Mouse (Mus musculus): ENCODE measurements around the gene Cpsf2. TPM values are rescaled to one million over a fixed set of nuclear protein-coding genes. Genes with fewer than 3 reads are reported as not detected.
"Not testable (repeated sequence)": the region's sequence is repeated elsewhere in the genome, so short reads cannot be mapped to it uniquely, and the experiment has no call there.

Cpsf2 gene
- polyA plus RNA-seq, 1 experiment from 2014 or later = 27.3 TPM

GRCm38 (mm10) chr12:101957942-101958544, 17.7 kb upstream of the Cpsf2 start, which contains the start of gene Atxn3:
Gene Atxn3 (minus strand): TSS chr12:101958246.
- peak within 1 kb of the TSS; percentile 56 for H3K4me2 ChIP-seq (ENCODE audit: low read depth, low read length)
- no peaks in the 10 kb centered on the region for H3K27me3 ChIP-seq (replicated peaks; ENCODE audit: control insufficient read depth, insufficient read depth, low read length)
- peak within 1 kb of the TSS; percentile 80 for H3K4me3 ChIP-seq (ENCODE audit: low read depth, low read length)
- WGBS = under 1% methylated on average over 26 of the region's 54 CpGs
- peak; percentile 98 for ATAC-seq (ENCODE audit: low read depth)
- DNase-seq (ENCODE audit: low spot score) = peak; percentile 98
- H3K4me1 ChIP-seq (ENCODE audit: control insufficient read depth, insufficient read depth, low read length) = peaks cover 9% of the 10 kb centered on the region
- peak within 1 kb of the TSS; percentile 80; the same call in 1 of the 2 replicates for H3K27ac ChIP-seq (replicated peaks; ENCODE audit: low read depth, low read length)
- H3K36me3 ChIP-seq (ENCODE audit: control insufficient read depth, insufficient read depth, low read length) = no peaks in the 10 kb centered on the region
- no peaks in the 10 kb centered on the region for H3K9me3 ChIP-seq (ENCODE audit: control insufficient read depth, low read length)
- peak within 1 kb of the TSS; percentile 80 for H3K9ac ChIP-seq (ENCODE audit: low read depth, low read length)

- Histone ChIP-seq H3K36me3 (ENCODE audit: control insufficient read depth, insufficient read depth, low read length) (no peaks in the 10 kb centered on the region), H3K4me1 (ENCODE audit: control insufficient read depth, insufficient read depth, low read length) (peaks cover 9% of the 10 kb centered on the region), H3K4me3 (ENCODE audit: low read depth, low read length) (peak overlapping the region; percentile 80), H3K27ac (replicated peaks; ENCODE audit: low read depth, low read length) (no peak overlapping the region), H3K9me3 (ENCODE audit: control insufficient read depth, low read length) (no peaks in the 10 kb centered on the region), H3K4me2 (ENCODE audit: low read depth, low read length) (peak overlapping the region; percentile 56), H3K27me3 (replicated peaks; ENCODE audit: control insufficient read depth, insufficient read depth, low read length) (no peaks in the 10 kb centered on the region), H3K9ac (ENCODE audit: low read depth, low read length) (peak overlapping the region; percentile 32; the same call in 1 of the 2 replicates)
- ATAC-seq (ENCODE audit: low read depth) = no peak
- WGBS = 56% methylated on average over 9 of the region's 9 CpGs
- no peak for DNase-seq (ENCODE audit: low spot score)
Observed at GRCm38 (mm10) chr12:101958556-101958955, 17.2 kb upstream of the Cpsf2 start.

DNA sequence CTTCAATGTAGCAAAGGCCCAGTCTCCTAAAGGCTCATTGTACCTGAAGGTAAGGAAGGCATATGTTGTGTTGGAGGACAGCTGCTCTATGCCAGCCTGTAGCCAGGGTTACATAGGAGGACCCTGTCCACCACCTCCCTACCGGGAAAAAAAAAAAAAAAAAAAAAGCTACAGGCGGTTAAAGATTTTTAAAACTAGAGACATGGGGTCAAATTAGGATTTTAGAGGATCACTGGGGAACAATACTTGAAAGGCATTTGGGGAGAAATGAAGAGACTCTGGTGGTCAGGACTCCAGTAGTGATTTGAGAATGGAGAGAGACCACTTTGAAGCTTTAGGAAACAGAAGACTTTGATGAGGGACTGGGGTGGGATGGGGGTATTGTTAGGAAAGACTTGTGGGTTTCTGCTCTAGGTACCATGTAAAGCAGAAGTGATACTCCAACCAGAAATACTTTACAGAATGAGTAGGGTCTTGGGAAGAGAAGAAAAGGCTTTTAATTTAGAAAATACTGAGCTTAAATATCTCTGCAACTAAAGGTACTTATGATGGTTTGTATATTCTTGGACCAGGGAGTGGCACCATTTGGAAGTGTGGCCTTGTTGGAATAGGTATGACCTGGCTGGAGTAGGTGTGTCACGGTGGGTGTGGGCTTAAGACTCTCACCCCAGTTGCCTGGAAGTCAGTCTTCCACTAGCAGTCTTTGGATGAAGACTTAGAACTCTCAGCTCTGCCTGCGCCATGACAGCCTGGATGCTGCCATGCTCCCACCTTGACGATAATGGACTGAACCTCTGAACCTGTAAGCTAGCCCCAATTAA, 16.6 kb upstream of the Cpsf2 start:
- 92% methylated on average over 5 of the region's 5 CpGs for WGBS
- H3K27me3 ChIP-seq (replicated peaks; ENCODE audit: control insufficient read depth, insufficient read depth, low read length); DNase-seq (ENCODE audit: low spot score); H3K9me3 ChIP-seq (ENCODE audit: control insufficient read depth, low read length); H3K27ac ChIP-seq (replicated peaks; ENCODE audit: low read depth, low read length); H3K4me3 ChIP-seq (ENCODE audit: low read depth, low read length); ATAC-seq (ENCODE audit: low read depth); H3K36me3 ChIP-seq (ENCODE audit: control insufficient read depth, insufficient read depth, low read length); H3K4me1 ChIP-seq (ENCODE audit: control insufficient read depth, insufficient read depth, low read length): not testable (repeated sequence)
- Histone ChIP-seq H3K4me2 (ENCODE audit: low read depth, low read length) (peak overlapping the region; percentile 56), H3K9ac (ENCODE audit: low read depth, low read length) (0 out of 2 replicates have a peak overlapping the region, but pooled peaks have one; percentile 32)

- peaks cover 34% of the 10 kb centered on the region for H3K36me3 ChIP-seq (ENCODE audit: control insufficient read depth, insufficient read depth, low read length)
- no peaks in the 10 kb centered on the region; the same call in 1 of the 2 replicates for H3K4me1 ChIP-seq (ENCODE audit: control insufficient read depth, insufficient read depth, low read length)
- H3K4me3 ChIP-seq (ENCODE audit: low read depth, low read length) = no peak overlapping the region
- no peak overlapping the region for H3K4me2 ChIP-seq (ENCODE audit: low read depth, low read length)
- H3K9me3 ChIP-seq (ENCODE audit: control insufficient read depth, low read length) = no peaks in the 10 kb centered on the region
- ATAC-seq (ENCODE audit: low read depth) = no peak
- H3K27me3 ChIP-seq (replicated peaks; ENCODE audit: control insufficient read depth, insufficient read depth, low read length) = no peaks in the 10 kb centered on the region
- 85% methylated on average over 2 of the region's 2 CpGs for WGBS
- DNase-seq (ENCODE audit: low spot score) = no peak
- no peak overlapping the region for H3K27ac ChIP-seq (replicated peaks; ENCODE audit: low read depth, low read length)
- H3K9ac ChIP-seq (ENCODE audit: low read depth, low read length) = no peak overlapping the region
Observed at GRCm38 (mm10) chr12:101971311-101971710, 4.5 kb upstream of the Cpsf2 start.

DNA sequence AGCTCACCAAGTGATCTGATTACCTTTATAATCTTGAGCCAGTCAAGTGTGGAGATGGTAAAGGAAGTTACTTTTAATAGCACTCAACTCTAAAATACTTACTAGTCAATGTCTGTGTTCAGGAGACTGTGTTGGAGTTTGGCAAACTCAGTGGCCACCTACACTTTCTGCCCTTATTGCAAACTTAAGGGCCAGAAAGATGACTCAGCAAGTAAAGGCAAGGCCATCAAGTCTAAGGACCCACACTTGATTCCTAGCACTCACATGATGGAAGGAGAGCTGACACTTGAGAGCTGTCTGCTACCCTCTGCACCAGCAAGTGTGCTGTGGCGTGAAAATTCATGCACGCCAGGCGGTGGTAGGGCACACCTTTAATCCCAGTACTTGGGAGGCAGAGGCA, 3.6 kb upstream of the Cpsf2 start:
- no peaks in the 10 kb centered on the region for H3K9me3 ChIP-seq (ENCODE audit: control insufficient read depth, low read length)
- peaks cover 26% of the 10 kb centered on the region for H3K36me3 ChIP-seq (ENCODE audit: control insufficient read depth, insufficient read depth, low read length)
- no peak for ATAC-seq (ENCODE audit: low read depth)
- H3K27me3 ChIP-seq (replicated peaks; ENCODE audit: control insufficient read depth, insufficient read depth, low read length) = no peaks in the 10 kb centered on the region
- peaks cover 4% of the 10 kb centered on the region for H3K4me1 ChIP-seq (ENCODE audit: control insufficient read depth, insufficient read depth, low read length)
- no peak overlapping the region for H3K4me2 ChIP-seq (ENCODE audit: low read depth, low read length)
- WGBS = 97% methylated on average over 3 of the region's 3 CpGs
- H3K4me3 ChIP-seq (ENCODE audit: low read depth, low read length) = no peak overlapping the region
- H3K27ac ChIP-seq (replicated peaks; ENCODE audit: low read depth, low read length) = no peak overlapping the region
- H3K9ac ChIP-seq (ENCODE audit: low read depth, low read length) = no peak overlapping the region
- DNase-seq (ENCODE audit: low spot score) = no peak

GRCm38 (mm10) chr12:101974571-101974970, 1.2 kb upstream of the Cpsf2 start:
- peak overlapping the region; percentile 93; the same call in 1 of the 2 replicates for H3K27ac ChIP-seq (replicated peaks; ENCODE audit: low read depth, low read length)
- peaks cover 10% of the 10 kb centered on the region; the same call in 1 of the 2 replicates for H3K36me3 ChIP-seq (ENCODE audit: control insufficient read depth, insufficient read depth, low read length)
- H3K4me3 ChIP-seq (ENCODE audit: low read depth, low read length) = peak overlapping the region; percentile 88
- no peaks in the 10 kb centered on the region for H3K9me3 ChIP-seq (ENCODE audit: control insufficient read depth, low read length)
- H3K4me1 ChIP-seq (ENCODE audit: control insufficient read depth, insufficient read depth, low read length) = peaks cover 8% of the 10 kb centered on the region
- H3K4me2 ChIP-seq (ENCODE audit: low read depth, low read length) = peak overlapping the region; percentile 74
- peak overlapping the region; percentile 95 for H3K9ac ChIP-seq (ENCODE audit: low read depth, low read length)
- 25% methylated on average over 1 of the region's 1 CpGs for WGBS
- no peak for DNase-seq (ENCODE audit: low spot score)
- no peak for ATAC-seq (ENCODE audit: low read depth)
- H3K27me3 ChIP-seq (replicated peaks; ENCODE audit: control insufficient read depth, insufficient read depth, low read length) = no peaks in the 10 kb centered on the region

GRCm38 (mm10) chr12:101975167-101975600, 604 bp upstream of the Cpsf2 start:
- Histone ChIP-seq H3K27ac (replicated peaks; ENCODE audit: low read depth, low read length) (peak overlapping the region; percentile 93), H3K36me3 (ENCODE audit: control insufficient read depth, insufficient read depth, low read length) (0 out of 2 replicates have a peak, but pooled peaks cover 10% of the 10 kb centered on the region), H3K27me3 (replicated peaks; ENCODE audit: control insufficient read depth, insufficient read depth, low read length) (no peaks in the 10 kb centered on the region), H3K9me3 (ENCODE audit: control insufficient read depth, low read length) (no peaks in the 10 kb centered on the region), H3K4me3 (ENCODE audit: low read depth, low read length) (peak overlapping the region; percentile 88), H3K9ac (ENCODE audit: low read depth, low read length) (peak overlapping the region; percentile 95), H3K4me2 (ENCODE audit: low read depth, low read length) (peak overlapping the region; percentile 74), H3K4me1 (ENCODE audit: control insufficient read depth, insufficient read depth, low read length) (peaks cover 8% of the 10 kb centered on the region)
- DNase-seq (ENCODE audit: low spot score) (no peak), ATAC-seq (ENCODE audit: low read depth) (peak; percentile 30)
- under 1% methylated on average over 23 of the region's 23 CpGs for WGBS

- Histone ChIP-seq H3K9me3 (ENCODE audit: control insufficient read depth, low read length) (no peaks in the 10 kb centered on the region), H3K4me3 (ENCODE audit: low read depth, low read length) (peak overlapping the region; percentile 88), H3K9ac (ENCODE audit: low read depth, low read length) (peak overlapping the region; percentile 95), H3K27me3 (replicated peaks; ENCODE audit: control insufficient read depth, insufficient read depth, low read length) (no peaks in the 10 kb centered on the region), H3K27ac (replicated peaks; ENCODE audit: low read depth, low read length) (peak overlapping the region; percentile 93), H3K36me3 (ENCODE audit: control insufficient read depth, insufficient read depth, low read length) (0 out of 2 replicates have a peak, but pooled peaks cover 12% of the 10 kb centered on the region), H3K4me1 (ENCODE audit: control insufficient read depth, insufficient read depth, low read length) (peaks cover 8% of the 10 kb centered on the region), H3K4me2 (ENCODE audit: low read depth, low read length) (peak overlapping the region; percentile 74)
- ATAC-seq (ENCODE audit: low read depth) = no peak; the same call in 1 of the 2 replicates
- DNase-seq (ENCODE audit: low spot score) = peak; percentile 14
- 15% methylated on average over 13 of the region's 13 CpGs for WGBS
Observed at GRCm38 (mm10) chr12:101976651-101977403, 1.0 kb downstream of the Cpsf2 start.
